Mouse (Mus musculus): ENCODE data around the gene Opcml.

Opcml gene

DNA sequence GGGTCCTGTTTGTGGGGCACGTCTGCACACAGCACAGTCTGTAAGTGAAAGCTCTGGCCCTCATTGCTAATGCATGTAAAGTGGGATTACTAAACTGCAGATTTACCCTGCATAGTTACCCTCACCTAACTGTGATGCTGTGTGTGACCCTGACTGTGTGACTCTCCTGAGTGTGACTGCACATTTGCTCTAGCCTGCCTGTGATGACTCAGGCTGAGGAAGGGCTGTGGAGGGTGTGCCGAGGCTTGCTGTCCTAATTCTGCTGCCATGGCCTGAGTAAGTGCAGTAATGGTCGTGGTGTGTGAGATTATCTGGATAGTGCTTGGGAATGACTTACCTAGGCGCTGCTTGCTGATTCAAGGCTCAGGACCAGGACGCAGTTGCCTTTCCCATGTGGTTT, 52.2 kb downstream of the Opcml start:
- DNase-seq (ENCODE audit: low read depth, low spot score), result no peak

DNA sequence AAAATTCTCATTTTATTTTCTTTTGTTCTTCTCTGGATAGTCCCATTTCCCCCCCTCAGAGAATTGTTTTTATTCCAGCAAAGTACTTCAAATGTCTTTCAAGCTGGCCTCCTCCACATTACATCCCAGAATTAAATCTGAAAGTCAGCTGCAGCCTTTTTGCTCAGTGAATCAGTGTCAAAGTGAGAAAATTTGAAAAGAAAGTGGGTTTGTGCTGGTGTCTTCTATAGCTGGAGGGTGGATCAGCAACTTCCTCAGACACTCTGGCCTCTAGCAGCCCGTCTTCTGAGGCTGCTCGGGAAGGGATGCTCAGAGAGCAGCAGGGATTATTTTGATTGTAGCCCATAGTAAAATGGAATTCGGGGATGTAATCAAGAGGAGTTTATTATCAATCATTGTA, 81.0 kb downstream of the Opcml start:
- no peak for DNase-seq (ENCODE audit: low read depth, low spot score)

DNA sequence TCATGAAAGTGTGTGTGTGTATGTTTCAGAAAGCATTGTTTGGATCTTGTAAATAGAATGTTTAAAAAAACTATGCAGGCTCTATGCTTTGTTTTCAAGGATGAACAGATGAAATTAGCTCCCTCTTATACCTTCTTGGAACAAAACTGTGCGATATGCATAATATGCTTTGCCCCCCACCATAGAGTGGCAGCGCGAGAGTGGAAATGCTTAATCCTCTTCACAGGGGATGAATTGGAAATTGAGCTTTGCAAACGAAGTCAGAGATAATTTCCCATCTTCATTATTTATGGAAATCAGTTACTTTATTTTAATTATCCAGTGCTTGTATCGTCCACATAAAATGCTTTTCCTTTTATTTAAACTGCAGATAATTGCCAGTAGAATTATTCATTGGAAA, 99.1 kb downstream of the Opcml start:
- no peak for DNase-seq (ENCODE audit: low read depth, low spot score)

DNA sequence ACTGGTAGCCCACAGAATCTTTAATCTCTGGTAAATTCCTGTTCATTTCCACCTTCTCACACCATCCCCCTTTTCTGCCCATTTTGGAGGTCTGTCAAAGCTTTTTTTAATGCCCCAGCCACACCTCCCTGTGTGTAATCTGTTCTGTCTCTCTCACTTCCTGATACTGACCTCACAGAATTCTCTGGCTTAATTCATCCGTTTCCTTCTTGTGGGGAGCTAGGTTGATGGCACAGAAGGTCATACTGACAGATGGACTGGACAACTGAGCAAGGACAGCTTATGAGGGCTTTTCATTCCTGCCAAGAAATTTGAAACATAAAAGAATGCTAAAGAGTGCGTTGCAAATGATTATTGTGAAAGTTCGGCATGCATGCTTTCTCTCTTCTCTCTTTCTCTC, 126.7 kb downstream of the Opcml start:
- DNase-seq (ENCODE audit: low read depth, low spot score), result no peak

DNA sequence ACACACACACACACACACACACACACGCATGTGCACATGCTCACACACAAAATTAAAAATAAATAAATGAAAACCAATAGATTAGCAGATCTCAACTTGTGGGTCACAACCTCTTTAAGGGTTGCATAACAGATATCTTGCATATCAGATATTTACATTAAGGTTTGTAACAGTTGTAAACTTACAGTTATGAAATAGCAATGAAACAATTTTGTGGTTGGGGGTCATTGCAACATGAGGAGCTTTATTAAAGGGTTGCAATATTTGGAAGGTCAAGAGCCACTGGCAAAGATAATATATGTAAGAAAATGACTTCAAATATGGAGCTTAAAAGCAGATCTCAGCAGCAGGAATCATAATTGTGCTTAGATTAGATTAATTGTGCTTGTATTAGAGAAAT, 132.9 kb downstream of the Opcml start:
- no peak for DNase-seq (ENCODE audit: low read depth, low spot score)

DNA sequence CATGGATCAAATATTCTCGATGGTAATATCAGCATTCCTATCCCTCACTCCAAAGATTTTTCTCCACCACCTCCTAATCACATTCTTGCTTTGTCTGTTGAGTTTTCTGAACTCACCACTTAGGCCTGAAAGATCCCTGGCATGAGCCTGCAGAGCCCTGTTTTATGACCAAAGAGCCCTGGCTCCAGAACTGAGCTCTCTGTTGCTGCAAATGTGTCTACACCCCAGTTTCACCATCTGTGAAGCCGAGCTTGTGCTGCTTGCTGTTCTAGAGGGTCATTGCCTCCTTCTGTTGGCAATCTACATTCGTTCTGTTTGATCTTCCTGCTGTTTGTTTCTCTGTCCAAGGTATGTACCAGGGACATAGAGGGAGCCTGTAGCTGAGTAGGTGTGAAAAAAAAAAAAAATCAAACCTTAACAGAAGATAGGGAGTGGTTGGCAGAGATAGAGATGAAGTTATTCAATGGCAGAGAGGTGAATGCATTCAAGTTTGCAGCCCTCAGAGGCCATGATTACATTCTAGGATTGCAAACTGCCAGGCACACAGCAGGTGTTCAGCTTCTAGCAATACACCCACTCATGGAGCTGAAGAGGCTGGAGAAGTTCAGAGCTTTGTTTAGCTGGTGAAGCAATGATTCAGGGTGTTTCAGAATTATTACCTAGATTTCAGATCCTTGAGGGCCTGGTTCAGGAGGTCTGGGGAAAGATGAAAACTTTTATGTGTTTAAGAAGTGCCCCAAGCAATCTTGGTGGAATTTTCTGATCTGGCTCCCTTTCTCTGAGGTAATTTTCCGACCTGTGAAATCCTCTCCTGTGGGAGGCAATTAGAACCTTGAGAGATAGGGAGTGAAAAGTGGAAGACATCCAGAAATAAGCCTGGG, 133.6 kb downstream of the Opcml start:
- DNase-seq (ENCODE audit: low read depth, low spot score), result no peak

DNA sequence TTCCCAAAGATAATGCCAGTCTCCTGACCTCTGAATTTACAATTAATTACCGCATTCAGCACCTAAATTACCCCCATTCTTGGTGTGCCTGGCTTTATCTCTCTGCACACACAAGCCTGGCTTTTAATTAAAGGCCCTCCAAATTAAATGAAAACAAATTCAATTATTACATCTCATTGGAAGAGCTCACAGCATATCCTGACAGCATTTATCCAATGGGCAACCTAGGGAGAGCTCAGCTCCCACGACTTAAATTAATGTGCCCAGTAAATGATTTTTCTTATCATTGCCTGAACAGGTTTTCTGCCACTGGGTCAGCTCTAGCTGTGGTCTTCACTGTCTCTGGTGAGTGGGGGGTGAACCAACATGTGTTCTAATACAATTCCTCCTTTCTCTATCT, 135.1 kb downstream of the Opcml start:
- no peak for DNase-seq (ENCODE audit: low read depth, low spot score)

DNA sequence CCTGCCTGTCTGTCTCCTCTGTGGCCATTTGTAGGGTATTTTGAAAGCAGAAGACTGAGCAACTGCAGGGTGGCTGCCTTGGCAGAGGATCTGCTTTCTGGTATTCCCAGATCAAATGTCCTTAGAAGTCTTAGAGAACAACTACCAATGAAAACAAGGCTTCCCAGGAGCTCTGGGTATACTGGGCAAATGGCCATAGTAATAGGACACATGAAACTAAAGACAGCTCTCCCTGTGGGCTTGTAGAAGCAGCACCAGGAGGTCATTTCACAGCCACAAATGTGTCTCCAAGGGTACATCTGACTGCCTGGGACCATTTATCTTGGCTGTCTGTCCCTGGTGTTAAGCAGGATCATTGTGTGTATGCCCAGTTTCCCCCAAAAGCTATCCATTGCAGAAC, 146.7 kb downstream of the Opcml start:
- no peak for DNase-seq (ENCODE audit: low read depth, low spot score)

DNA sequence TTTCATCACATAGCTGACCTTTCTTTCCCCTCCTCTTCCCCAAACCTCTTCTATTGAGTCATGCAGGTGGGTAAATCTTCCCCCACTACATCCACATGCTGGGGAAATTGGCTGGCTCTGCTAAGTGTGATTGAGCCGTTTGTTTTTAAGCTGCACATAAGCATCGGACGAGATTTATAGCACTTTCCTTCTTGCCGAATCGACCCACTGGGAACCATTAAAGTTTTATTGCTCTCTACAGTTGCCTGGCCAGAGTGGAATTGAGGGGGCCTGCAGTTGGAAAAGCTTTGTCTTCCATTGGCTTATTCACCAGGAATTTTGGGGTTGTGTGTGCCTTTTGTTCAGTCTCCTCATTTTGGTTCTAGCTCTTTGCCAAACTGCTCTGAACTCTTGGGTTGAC, 147.1 kb downstream of the Opcml start:
- no peak for DNase-seq (ENCODE audit: low read depth, low spot score)

DNA sequence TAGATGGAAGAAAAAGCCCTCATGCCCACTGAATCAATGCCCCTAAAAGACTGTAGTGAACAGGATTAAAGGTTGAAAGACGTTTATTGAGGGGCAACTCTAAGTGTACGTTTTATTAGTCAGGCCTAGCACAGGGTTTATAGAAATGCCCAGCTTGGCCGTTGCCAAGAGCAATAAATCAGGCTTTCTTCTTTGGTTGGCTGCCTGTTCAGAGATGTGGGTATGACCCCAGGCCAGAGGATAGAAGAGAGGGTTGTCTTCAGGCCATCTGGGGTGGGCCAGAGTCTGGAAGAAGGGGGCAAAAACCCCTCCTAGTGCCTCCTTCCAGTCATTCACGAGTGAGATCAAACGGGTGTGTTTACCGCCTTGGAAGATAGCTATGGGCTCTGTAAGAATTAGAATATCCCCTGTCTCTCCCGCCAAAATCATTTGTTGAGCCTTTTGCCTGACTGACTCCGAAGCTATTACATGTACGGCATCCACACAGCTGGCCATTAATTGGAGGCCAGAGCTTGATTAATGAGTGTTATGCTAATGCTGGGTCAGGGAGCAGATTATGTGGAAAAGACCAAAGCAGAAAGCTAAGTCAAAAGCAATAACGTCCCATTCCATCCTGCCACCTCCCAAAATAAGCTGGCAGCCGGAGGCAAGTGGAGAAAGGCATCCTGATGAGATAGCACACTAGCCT, 154.9 kb downstream of the Opcml start:
- DNase-seq (ENCODE audit: low read depth, low spot score), result no peak

DNA sequence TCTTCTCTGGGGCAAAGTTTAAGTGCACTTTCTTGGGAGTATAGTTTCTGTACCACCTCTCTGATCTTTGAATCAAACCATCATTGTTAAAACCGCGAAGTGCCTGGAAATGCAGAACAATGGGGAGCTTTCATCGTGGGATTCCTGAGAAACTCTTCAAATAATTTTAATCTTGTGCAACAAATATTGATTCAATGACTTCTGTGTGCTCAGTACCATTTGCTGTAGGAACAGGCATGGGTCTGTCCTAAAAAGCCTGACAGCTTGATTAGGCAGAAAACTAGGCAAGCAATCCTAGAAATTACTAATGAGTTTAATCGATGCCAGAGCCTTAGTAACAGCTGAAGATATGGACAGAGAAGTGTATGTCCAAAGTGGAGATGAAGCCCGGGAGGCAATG, 160.5 kb downstream of the Opcml start:
- no peak for DNase-seq (ENCODE audit: low read depth, low spot score)

DNA sequence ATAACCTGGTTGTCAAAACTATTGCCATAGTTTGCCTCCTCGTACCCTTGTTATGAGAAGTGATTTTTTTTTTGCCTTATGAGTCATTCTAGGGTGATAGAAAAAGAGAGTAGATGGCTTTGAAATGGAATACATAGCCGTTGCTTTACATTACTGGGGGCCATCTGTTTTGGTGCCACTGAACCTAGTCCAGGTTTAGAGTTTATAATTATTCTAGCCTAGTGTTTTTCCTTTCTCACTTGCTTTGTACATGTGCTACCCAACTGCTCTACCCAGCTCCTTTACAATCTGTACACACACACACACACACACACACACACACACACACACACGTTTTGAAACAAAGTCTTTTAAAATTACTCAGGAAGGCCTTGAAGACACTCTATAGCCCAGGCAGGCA, 171.1 kb downstream of the Opcml start:
- no peak for DNase-seq (ENCODE audit: low read depth, low spot score)

DNA sequence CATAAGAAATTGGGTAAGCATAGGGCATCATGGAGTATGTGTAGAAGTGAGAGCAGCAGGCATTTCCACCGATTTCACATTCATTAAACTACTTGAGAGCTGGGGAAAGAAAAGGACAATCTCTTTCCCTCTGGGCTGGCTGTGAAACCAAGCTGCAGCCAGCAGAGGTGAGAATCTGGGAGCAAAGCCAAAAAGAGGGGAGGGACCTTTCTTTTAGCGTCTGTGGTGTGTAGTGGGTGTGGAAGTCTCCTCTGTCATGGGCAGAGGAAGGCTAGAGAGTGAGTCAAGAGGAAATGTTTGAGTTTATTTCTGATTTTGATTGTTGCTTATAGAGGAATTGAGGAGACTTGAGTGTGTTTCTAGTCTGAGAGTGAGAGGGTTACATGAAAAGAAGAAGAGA, 172.8 kb downstream of the Opcml start:
- no peak for DNase-seq (ENCODE audit: low read depth, low spot score)

DNA sequence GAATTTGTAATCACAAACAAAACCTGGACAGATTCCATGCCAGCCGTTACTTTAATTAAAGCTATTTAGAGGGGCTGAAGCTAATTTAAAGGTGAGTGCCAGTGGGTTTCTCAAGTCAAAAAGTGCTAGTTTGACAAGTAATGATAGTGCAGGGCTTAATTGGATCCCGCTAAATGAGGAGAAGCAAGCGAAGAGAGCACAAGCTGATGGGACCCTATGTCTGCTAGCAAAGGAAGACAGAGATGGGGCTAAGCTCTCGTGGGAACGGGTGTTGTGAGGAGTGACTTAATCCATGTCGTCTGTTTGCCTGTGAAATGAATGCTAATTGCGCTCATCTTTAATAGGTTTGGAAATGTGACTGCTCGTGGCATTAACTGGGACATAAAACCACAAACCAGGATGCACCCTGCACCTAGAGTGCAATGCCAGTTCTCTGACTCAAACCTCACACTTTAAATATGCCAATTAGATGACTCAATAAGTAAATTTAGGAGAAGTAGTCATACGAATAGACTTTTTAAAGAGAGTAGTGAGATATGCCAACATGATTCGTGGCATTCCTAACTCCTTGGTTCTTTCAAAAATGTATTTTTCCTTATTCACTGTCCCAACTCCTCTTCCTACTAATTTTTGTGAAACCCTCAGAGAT, 174.5 kb downstream of the Opcml start:
- no peak for DNase-seq (ENCODE audit: low read depth, low spot score)

DNA sequence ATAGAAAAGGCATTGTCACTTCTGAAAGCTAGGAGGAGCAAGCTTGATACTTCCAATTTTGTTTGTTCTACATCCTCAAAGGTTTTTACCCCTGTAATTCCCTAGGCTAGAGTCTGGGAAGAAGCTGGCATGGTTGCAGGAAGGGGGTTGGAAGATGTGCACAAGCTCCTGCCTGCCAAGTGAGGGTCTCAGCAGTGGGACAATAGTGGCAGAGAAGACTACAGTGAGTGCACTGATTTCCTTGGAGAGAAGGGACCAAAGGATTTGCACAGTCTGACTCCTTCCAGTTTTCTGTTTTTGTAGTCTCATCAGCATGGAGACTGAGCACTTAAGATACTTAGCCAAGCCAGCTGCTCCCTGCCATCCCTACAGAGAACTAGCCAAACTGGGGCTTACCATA, 177.7 kb downstream of the Opcml start:
- no peak for DNase-seq (ENCODE audit: low read depth, low spot score)

DNA sequence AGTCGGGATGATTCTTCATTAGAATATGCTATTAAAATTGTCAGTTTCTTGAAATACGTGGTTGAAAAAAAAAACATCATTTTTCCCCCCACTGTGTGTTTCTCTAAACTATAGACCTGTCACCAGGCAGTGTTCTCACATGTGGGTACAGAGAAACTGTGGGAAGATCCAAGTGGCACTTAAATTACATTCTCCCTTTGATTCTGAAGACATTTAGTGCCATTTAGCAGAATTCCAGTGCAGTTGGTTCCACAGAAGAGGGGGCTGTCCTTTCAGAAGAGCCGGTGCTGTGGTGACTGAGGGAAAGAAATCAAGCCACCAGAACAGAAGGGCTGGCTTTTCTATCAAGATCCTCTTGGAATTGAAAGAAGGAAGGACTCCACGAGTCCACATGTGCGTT, 181.7 kb downstream of the Opcml start:
- DNase-seq (ENCODE audit: low read depth, low spot score), result no peak

DNA sequence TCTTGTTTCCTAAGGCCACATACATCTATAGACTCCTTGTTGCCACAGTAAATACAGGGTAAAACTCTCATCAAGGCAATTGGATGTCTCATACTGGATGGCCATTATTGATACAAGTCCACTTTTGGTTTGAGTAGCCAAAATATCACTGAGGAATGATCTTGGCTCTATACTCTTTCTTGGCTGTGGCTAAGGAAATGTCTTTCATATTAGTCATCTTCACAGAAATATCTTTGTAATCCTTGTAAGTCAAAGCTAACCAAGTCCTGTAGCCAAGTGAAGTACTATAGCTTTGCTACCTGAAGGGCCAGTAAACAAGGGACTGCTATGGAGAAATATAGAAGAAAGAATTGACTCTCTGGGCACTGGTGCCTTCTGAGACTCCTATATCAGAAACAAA, 192.0 kb downstream of the Opcml start:
- DNase-seq (ENCODE audit: low read depth, low spot score), result no peak

DNA sequence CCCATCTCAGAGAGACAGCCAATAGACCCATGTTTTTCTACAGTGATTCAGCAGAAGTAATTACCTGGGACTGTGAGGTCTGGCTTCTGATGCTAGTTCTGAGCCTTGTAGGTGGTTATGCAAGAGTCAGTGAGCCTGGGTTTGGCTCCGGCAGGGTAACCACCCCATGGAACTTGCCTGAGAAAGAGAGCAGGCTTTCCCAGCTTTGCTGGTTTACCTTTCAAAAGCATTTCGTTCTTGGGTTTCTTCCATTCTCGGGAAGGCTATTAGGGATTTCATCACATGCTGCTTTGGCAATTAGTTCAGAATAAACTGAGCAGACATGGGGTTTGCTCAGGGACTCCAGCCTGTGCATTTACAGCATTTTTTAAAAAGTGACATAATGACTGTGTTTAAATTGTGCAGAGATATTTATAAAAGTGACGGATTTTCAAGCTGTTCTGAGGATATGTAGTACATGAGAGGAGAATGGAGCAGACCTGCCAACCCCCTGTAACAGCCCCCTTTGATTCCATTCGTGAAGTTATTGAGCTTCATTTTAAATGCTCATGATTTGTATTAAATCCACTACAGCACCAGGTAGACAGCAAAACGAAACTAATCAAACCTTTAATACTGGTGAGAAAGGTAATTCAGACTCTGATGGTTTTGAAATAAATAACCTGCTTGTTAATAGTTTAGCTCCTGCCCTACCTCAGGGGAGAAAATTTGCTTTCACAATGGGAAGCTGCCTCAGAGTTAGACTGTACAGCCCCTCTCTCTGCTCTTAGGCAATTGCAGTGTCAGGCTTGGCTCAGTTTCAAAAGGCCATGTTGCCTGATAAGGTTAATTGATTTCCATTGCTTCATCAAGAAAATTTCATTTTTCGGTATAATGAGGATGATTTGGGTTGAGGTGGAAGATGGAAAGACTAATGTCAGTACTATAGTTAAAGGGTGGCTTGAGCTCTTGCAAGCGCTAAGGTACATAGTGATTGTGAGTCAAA, 196.3 kb downstream of the Opcml start:
- DNase-seq (ENCODE audit: low read depth, low spot score), result no peak

DNA sequence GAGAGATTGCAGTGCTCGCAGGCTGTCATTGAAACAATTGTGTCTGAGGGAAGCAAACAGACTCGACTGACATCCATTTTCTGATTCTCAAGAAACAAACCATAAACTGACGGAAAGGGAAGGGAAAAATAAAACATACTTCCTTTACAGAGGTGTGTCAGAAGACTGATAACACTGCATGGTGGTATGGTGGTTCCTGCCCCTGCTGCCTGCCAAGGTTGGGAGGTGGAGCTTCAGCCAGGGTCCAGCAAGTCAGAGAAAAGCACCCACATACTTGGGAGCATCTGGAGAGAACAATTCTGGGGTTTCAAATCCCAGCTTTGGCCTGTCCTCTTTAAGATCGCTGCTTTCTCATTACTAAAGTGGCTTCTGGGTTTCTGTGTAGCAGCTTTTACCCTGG, 201.0 kb downstream of the Opcml start:
- no peak for DNase-seq (ENCODE audit: low read depth, low spot score)

DNA sequence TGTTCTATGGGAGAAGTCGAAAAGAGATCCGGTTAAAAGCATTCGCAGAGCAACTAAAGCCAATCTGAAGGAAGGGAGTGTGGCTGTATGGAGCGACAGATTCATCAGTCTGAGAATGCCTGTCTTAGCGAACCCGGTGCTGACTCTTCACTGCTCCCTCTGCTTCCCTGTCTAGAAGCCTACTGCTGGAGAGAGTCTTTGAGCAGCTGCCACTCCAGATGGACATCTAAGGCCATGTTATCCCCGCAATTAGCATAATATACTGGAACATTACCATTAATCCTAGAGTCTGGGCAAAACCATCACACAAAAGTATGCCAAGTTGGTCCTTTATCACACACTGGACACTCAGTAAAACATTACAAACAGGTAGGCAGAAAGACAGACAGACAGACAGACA, 206.0 kb downstream of the Opcml start:
- no peak for DNase-seq (ENCODE audit: low read depth, low spot score)

DNA sequence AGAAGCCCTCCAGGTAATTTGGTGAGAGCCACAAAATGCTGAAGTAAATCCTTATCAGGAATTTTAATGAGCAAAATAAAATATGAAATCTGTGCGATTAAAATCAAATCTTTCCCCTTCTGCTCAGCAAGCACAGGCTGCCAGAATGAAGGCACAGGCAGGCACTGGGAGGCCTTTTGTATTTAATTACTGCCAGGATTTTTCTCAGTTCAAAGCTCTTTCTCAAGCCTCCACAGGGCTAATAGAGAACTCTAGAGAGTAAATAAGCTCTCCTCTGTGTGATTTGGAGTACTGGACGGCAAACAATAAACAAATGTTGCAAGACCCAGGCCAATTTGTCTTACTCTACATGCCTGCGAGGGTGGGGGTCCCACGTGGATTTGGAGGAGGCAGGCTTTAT, 208.2 kb downstream of the Opcml start:
- no peak for DNase-seq (ENCODE audit: low read depth, low spot score)

DNA sequence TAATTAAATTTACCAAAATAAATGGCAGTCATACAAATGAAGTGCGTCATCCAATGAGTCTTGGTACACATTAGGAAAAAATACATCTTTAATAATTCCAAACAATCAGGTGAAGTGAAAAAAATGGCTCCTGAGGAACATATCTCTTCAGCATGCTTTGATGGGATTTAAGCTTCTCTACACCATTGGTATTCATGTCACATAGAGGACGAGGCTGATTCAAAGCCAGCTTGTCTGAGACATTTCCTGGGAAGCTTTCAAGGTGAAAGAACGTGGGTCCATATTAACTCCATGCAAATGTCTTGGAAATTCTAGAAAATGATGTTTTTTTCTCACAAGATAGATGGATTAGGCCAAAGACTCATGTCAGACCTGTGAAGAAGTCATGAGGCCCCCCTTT, 212.6 kb downstream of the Opcml start:
- no peak for DNase-seq (ENCODE audit: low read depth, low spot score)
